Comparison of ENCODE assay signal across 14 mouse cellular contexts in genomic region chr4:105648820-105649446, GRCm38 (mm10).
DNase-seq lines count a peak whose midpoint lies in the region; ATAC-seq and TF ChIP-seq lines count a peak whose summit lies in the region.
"Had no signal": no experiment of that assay in that cellular context is flagged by ENCODE, and none has a peak within 500 bp of the region (broad histone marks: within the 10 kb centered on the region; RNA-seq: fewer than 3 reads in every experiment).

No protein-coding gene starts in this region.

- peaks cover 6% of the 10 kb centered on the region for H3K4me1 ChIP-seq in forebrain, embryonic 12.5 days
- H3K4me1 ChIP-seq in forebrain, embryonic 15.5 days: 0 out of 2 replicates have a peak, but pooled peaks cover 6% of the 10 kb centered on the region
- no peaks in the 10 kb centered on the region for H3K4me1 ChIP-seq in embryonic facial prominence, embryonic 11.5 days (ENCODE audit: control insufficient read depth, insufficient read depth, low read length)
- no peaks in the 10 kb centered on the region for H3K4me1 ChIP-seq in hindbrain, postnatal 0 days (ENCODE audit: insufficient read depth, low read length)
- H3K4me1 ChIP-seq in neural tube, embryonic 12.5 days: peaks cover 9% of the 10 kb centered on the region
- H3K4me1 ChIP-seq: embryonic facial prominence, embryonic 15.5 days; heart, embryonic 15.5 days had no signal

- H3K9me3 ChIP-seq in forebrain, embryonic 12.5 days: no peaks in the 10 kb centered on the region
- no peaks in the 10 kb centered on the region for H3K9me3 ChIP-seq in forebrain, embryonic 15.5 days
- H3K9me3 ChIP-seq in embryonic facial prominence, embryonic 11.5 days (replicated peaks; ENCODE audit: control insufficient read depth, low read length): no peaks in the 10 kb centered on the region
- H3K9me3 ChIP-seq in hindbrain, postnatal 0 days (ENCODE audit: low read length): no peaks in the 10 kb centered on the region
- H3K9me3 ChIP-seq in neural tube, embryonic 12.5 days: no peaks in the 10 kb centered on the region
- H3K9me3 ChIP-seq: embryonic facial prominence, embryonic 15.5 days; heart, embryonic 15.5 days had no signal

- TF ChIP-seq CTCF in hindbrain, postnatal 0 days (IDR thresholded peaks at IDR 0.05; ENCODE audit: low read depth): no peak

- no peaks in the 10 kb centered on the region for H3K27me3 ChIP-seq in forebrain, embryonic 12.5 days
- H3K27me3 ChIP-seq in forebrain, embryonic 15.5 days: no peaks in the 10 kb centered on the region
- H3K27me3 ChIP-seq in embryonic facial prominence, embryonic 11.5 days (ENCODE audit: control insufficient read depth, insufficient read depth, low read length): no peaks in the 10 kb centered on the region
- no peaks in the 10 kb centered on the region for H3K27me3 ChIP-seq in hindbrain, postnatal 0 days (ENCODE audit: insufficient read depth, low read length)
- no peaks in the 10 kb centered on the region for H3K27me3 ChIP-seq in neural tube, embryonic 12.5 days (replicated peaks)
- H3K27me3 ChIP-seq: embryonic facial prominence, embryonic 15.5 days; heart, embryonic 15.5 days had no signal

- peak; percentile 65 for ATAC-seq in forebrain, embryonic 12.5 days (ENCODE audit: low FRiP score)
- ATAC-seq in forebrain, embryonic 15.5 days (replicated peaks): no peak
- peak; percentile 81 for ATAC-seq in embryonic facial prominence, embryonic 11.5 days (replicated peaks; ENCODE audit: insufficient number of reproducible peaks, low FRiP score, low TSS enrichment, low read depth)
- peak; percentile 76 for ATAC-seq in hindbrain, postnatal 0 days
- ATAC-seq in neural tube, embryonic 12.5 days (ENCODE audit: low FRiP score, low read depth): peak; percentile 87

- no peaks in the 10 kb centered on the region for H3K36me3 ChIP-seq in forebrain, embryonic 12.5 days (replicated peaks)
- H3K36me3 ChIP-seq in forebrain, embryonic 15.5 days: no peaks in the 10 kb centered on the region
- no peaks in the 10 kb centered on the region for H3K36me3 ChIP-seq in embryonic facial prominence, embryonic 11.5 days (replicated peaks; ENCODE audit: control insufficient read depth, insufficient read depth, low read depth, low read length)
- no peaks in the 10 kb centered on the region for H3K36me3 ChIP-seq in hindbrain, postnatal 0 days (ENCODE audit: insufficient read depth, low read length)
- H3K36me3 ChIP-seq in neural tube, embryonic 12.5 days: no peaks in the 10 kb centered on the region
- H3K36me3 ChIP-seq: embryonic facial prominence, embryonic 15.5 days; heart, embryonic 15.5 days had no signal

- no peak overlapping the region for H3K4me2 ChIP-seq in forebrain, embryonic 12.5 days
- H3K4me2 ChIP-seq in forebrain, embryonic 15.5 days (replicated peaks): no peak overlapping the region
- no peak overlapping the region for H3K4me2 ChIP-seq in embryonic facial prominence, embryonic 11.5 days (ENCODE audit: low read depth, low read length)
- H3K4me2 ChIP-seq in hindbrain, postnatal 0 days (ENCODE audit: low read depth, low read length): no peak overlapping the region
- no peak overlapping the region for H3K4me2 ChIP-seq in neural tube, embryonic 12.5 days (replicated peaks)
- H3K4me2 ChIP-seq: embryonic facial prominence, embryonic 15.5 days; heart, embryonic 15.5 days had no signal

- peak; percentile 71 for DNase-seq in embryonic facial prominence, embryonic 11.5 days (ENCODE audit: low spot score)
- DNase-seq in hindbrain, postnatal 0 days (ENCODE audit: low spot score): peak; percentile 61
- no peak for DNase-seq in frontal cortex, postnatal 25 days (ENCODE audit: low spot score in 2 of 2)
- DNase-seq in liver: no peak
- DNase-seq in ovary, adult 18-20 months (ENCODE audit: low spot score): no peak
- DNase-seq: gastrocnemius, postnatal 10 days; kidney, adult 8-10 months; lung, postnatal 14 days; spleen, adult 18-20 months had no signal

- no peak overlapping the region for H3K27ac ChIP-seq in forebrain, embryonic 12.5 days
- H3K27ac ChIP-seq in forebrain, embryonic 15.5 days (replicated peaks): no peak overlapping the region
- H3K27ac ChIP-seq in embryonic facial prominence, embryonic 11.5 days (replicated peaks; ENCODE audit: low read depth, low read length): no peak overlapping the region
- no peak overlapping the region for H3K27ac ChIP-seq in hindbrain, postnatal 0 days
- no peak overlapping the region for H3K27ac ChIP-seq in neural tube, embryonic 12.5 days
- H3K27ac ChIP-seq: embryonic facial prominence, embryonic 15.5 days; heart, embryonic 15.5 days had no signal

- no peak overlapping the region for H3K4me3 ChIP-seq in forebrain, embryonic 12.5 days (replicated peaks)
- no peak overlapping the region for H3K4me3 ChIP-seq in forebrain, embryonic 15.5 days
- no peak overlapping the region for H3K4me3 ChIP-seq in embryonic facial prominence, embryonic 11.5 days (ENCODE audit: low read depth, low read length)
- H3K4me3 ChIP-seq in hindbrain, postnatal 0 days (ENCODE audit: low read length): no peak overlapping the region
- H3K4me3 ChIP-seq in neural tube, embryonic 12.5 days: no peak overlapping the region
- H3K4me3 ChIP-seq: embryonic facial prominence, embryonic 15.5 days; heart, embryonic 15.5 days had no signal

- no peak overlapping the region for H3K9ac ChIP-seq in forebrain, embryonic 12.5 days
- no peak overlapping the region for H3K9ac ChIP-seq in forebrain, embryonic 15.5 days (replicated peaks)
- no peak overlapping the region for H3K9ac ChIP-seq in embryonic facial prominence, embryonic 11.5 days (replicated peaks; ENCODE audit: low read length)
- no peak overlapping the region for H3K9ac ChIP-seq in hindbrain, postnatal 0 days (replicated peaks; ENCODE audit: low read length)
- no peak overlapping the region for H3K9ac ChIP-seq in neural tube, embryonic 12.5 days
- H3K9ac ChIP-seq: embryonic facial prominence, embryonic 15.5 days; heart, embryonic 15.5 days had no signal

- 50% methylated on average over 7 of the region's 7 CpGs for WGBS in forebrain, embryonic 12.5 days
- WGBS in forebrain, embryonic 15.5 days: 42% methylated on average over 7 of the region's 7 CpGs
- WGBS in embryonic facial prominence, embryonic 11.5 days: 43% methylated on average over 7 of the region's 7 CpGs
- WGBS in hindbrain, postnatal 0 days: 32% methylated on average over 7 of the region's 7 CpGs
- WGBS in neural tube, embryonic 12.5 days: 46% methylated on average over 7 of the region's 7 CpGs

Comparison
In these comparisons a context has a peak if more than half of its experiments do, and no peak if none do; other contexts are left out.
1. DNase-seq: peak in embryonic facial prominence, embryonic 11.5 days (single experiment) and hindbrain, postnatal 0 days (single experiment); none in frontal cortex, postnatal 25 days (0 of 2), liver (single experiment) and ovary, adult 18-20 months (single experiment).